Mouse (Mus musculus) ES-Bruce4 (cell line): ENCODE results near the gene Gm14288.
"Not testable (repeated sequence)": the region's sequence is repeated elsewhere in the genome, so short reads cannot be mapped to it uniquely, and the experiment has no call there.

Experiments
- CTCF ChIP-seq: IDR thresholded peaks from one replicate; pipeline ENCODE4 v1.8.1; 2011; ENCODE audit warnings: low read depth, low read length
- POLR2A ChIP-seq: IDR thresholded peaks from one replicate; pipeline ENCODE4 v1.8.1; 2011; ENCODE audit warnings: low read length; ENCODE audit not compliant: insufficient read depth

GRCm38 (mm10) chr2:175741237-175741636, 59.7 kb downstream of the Gm14288 start, which contains the start of gene Gm2007:
- not testable (repeated sequence) for TF ChIP-seq POLR2A, CTCF
